Mouse (Mus musculus): ENCODE data around the gene Mettl5. TPM values are rescaled to one million over a fixed set of nuclear protein-coding genes. Genes with fewer than 3 reads are reported as not detected.
A peak's percentile ranks its signal among the peaks of the same experiment; 100 is the strongest.
"Not testable (repeated sequence)": the region's sequence is repeated elsewhere in the genome, so short reads cannot be mapped to it uniquely, and the experiment has no call there.

Mettl5 gene
- polyA plus RNA-seq (2016; fragmentation: Nextera tagmentation; extraction: Ambion mirVana): 33.6 and 37.1 TPM in 2 replicates

GRCm38 (mm10) chr2:69885451-69886305 lies at the start of gene Mettl5:
Gene Mettl5, minus strand, starts transcription at chr2:69885615.
- peaks cover 9% of the 10 kb centered on the region; the same call in 1 of the 2 replicates for H3K4me1 ChIP-seq (replicated peaks)
- peaks cover 2% of the 10 kb centered on the region; the same call in 1 of the 2 replicates for H3K36me3 ChIP-seq
- H3K27ac ChIP-seq (ENCODE audit: poor library complexity, severe bottlenecking): peak within 1 kb of the TSS; percentile 60
- H3K27me3 ChIP-seq (replicated peaks): no peaks in the 10 kb centered on the region
- H3K9me3 ChIP-seq (replicated peaks): no peaks in the 10 kb centered on the region
- peak within 1 kb of the TSS; percentile 88 for H3K9ac ChIP-seq
- peak within 1 kb of the TSS; percentile 70 for H3K4me3 ChIP-seq
- 1% methylated on average over 45 of the region's 45 CpGs for WGBS
- H3K4me2 ChIP-seq: peak within 1 kb of the TSS; percentile 80
- ATAC-seq (ENCODE audit: insufficient number of reproducible peaks, low FRiP score): peak; percentile 96

GRCm38 (mm10) chr2:69924943-69925342 lies 39.5 kb upstream of the Mettl5 start:
- no peak overlapping the region for H3K27ac ChIP-seq (ENCODE audit: poor library complexity, severe bottlenecking)
- ATAC-seq (ENCODE audit: insufficient number of reproducible peaks, low FRiP score): no peak
- H3K9ac ChIP-seq: no peak overlapping the region
- H3K36me3 ChIP-seq: peaks cover 39% of the 10 kb centered on the region
- no peaks in the 10 kb centered on the region for H3K27me3 ChIP-seq (replicated peaks)
- H3K4me3 ChIP-seq: no peak overlapping the region
- 73% methylated on average over 3 of the region's 3 CpGs for WGBS
- no peak overlapping the region for H3K4me2 ChIP-seq
- no peaks in the 10 kb centered on the region for H3K9me3 ChIP-seq (replicated peaks)
- no peaks in the 10 kb centered on the region for H3K4me1 ChIP-seq (replicated peaks)

GRCm38 (mm10) chr2:69917301-69917700 lies 31.9 kb upstream of the Mettl5 start:
- no peak overlapping the region for H3K9ac ChIP-seq
- no peaks in the 10 kb centered on the region for H3K27me3 ChIP-seq (replicated peaks)
- H3K36me3 ChIP-seq: peaks cover 32% of the 10 kb centered on the region
- H3K9me3 ChIP-seq (replicated peaks): no peaks in the 10 kb centered on the region
- no peak overlapping the region for H3K27ac ChIP-seq (ENCODE audit: poor library complexity, severe bottlenecking)
- 79% methylated on average over 3 of the region's 3 CpGs for WGBS
- no peak overlapping the region for H3K4me3 ChIP-seq
- no peak for ATAC-seq (ENCODE audit: insufficient number of reproducible peaks, low FRiP score)
- H3K4me2 ChIP-seq: no peak overlapping the region
- H3K4me1 ChIP-seq (replicated peaks): no peaks in the 10 kb centered on the region

- WGBS: 79% methylated on average over 2 of the region's 2 CpGs
- Histone ChIP-seq H3K9ac (no peak overlapping the region), H3K4me1 (replicated peaks) (no peaks in the 10 kb centered on the region), H3K4me3 (no peak overlapping the region), H3K4me2 (no peak overlapping the region), H3K27me3 (replicated peaks) (no peaks in the 10 kb centered on the region), H3K9me3 (replicated peaks) (no peaks in the 10 kb centered on the region), H3K36me3 (peaks cover 18% of the 10 kb centered on the region), H3K27ac (ENCODE audit: poor library complexity, severe bottlenecking) (no peak overlapping the region)
- ATAC-seq (ENCODE audit: insufficient number of reproducible peaks, low FRiP score): no peak
Measured at GRCm38 (mm10) chr2:69912801-69913200, 27.4 kb upstream of the Mettl5 start.

GRCm38 (mm10) chr2:69907394-69907793 lies 22.0 kb upstream of the Mettl5 start:
- not testable (repeated sequence) for H3K27ac ChIP-seq (ENCODE audit: poor library complexity, severe bottlenecking); H3K4me2 ChIP-seq; H3K9ac ChIP-seq; H3K36me3 ChIP-seq; ATAC-seq (ENCODE audit: insufficient number of reproducible peaks, low FRiP score); H3K27me3 ChIP-seq (replicated peaks); H3K9me3 ChIP-seq (replicated peaks); H3K4me1 ChIP-seq (replicated peaks); H3K4me3 ChIP-seq
- 87% methylated on average over 4 of the region's 4 CpGs for WGBS

- no peak overlapping the region for H3K4me3 ChIP-seq
- H3K4me1 ChIP-seq (replicated peaks): peaks cover 13% of the 10 kb centered on the region
- H3K9ac ChIP-seq: no peak overlapping the region
- no peaks in the 10 kb centered on the region for H3K27me3 ChIP-seq (replicated peaks)
- no peak overlapping the region for H3K4me2 ChIP-seq
- H3K36me3 ChIP-seq: peaks cover 20% of the 10 kb centered on the region
- 94% methylated on average over 3 of the region's 3 CpGs for WGBS
- H3K9me3 ChIP-seq (replicated peaks): no peaks in the 10 kb centered on the region
- no peak for ATAC-seq (ENCODE audit: insufficient number of reproducible peaks, low FRiP score)
- no peak overlapping the region for H3K27ac ChIP-seq (ENCODE audit: poor library complexity, severe bottlenecking)
Measured at GRCm38 (mm10) chr2:69903541-69903940, 18.1 kb upstream of the Mettl5 start.

- peaks cover 15% of the 10 kb centered on the region for H3K4me1 ChIP-seq (replicated peaks)
Measured at GRCm38 (mm10) chr2:69897618-69898575, 12.5 kb upstream of the Mettl5 start.

GRCm38 (mm10) chr2:69897039-69897617 lies 11.7 kb upstream of the Mettl5 start, which contains the start of gene Ubr3:
Gene Ubr3, plus strand, starts transcription at chr2:69897246.
- H3K4me2 ChIP-seq: peak within 1 kb of the TSS; percentile 94
- peak within 1 kb of the TSS; percentile 66 for H3K4me3 ChIP-seq
- peaks cover 10% of the 10 kb centered on the region for H3K36me3 ChIP-seq
- peaks cover 15% of the 10 kb centered on the region for H3K4me1 ChIP-seq (replicated peaks)
- H3K9me3 ChIP-seq (replicated peaks): no peaks in the 10 kb centered on the region
- H3K9ac ChIP-seq: peak within 1 kb of the TSS; percentile 87
- H3K27me3 ChIP-seq (replicated peaks): no peaks in the 10 kb centered on the region
- peak; percentile 99 for ATAC-seq (ENCODE audit: insufficient number of reproducible peaks, low FRiP score)
- WGBS: 3% methylated on average over 54 of the region's 65 CpGs
- H3K27ac ChIP-seq (ENCODE audit: poor library complexity, severe bottlenecking): peak within 1 kb of the TSS; percentile 92

More at GRCm38 (mm10) chr2:69897618-69898575, 12.5 kb upstream of the Mettl5 start:
- peak overlapping the region; percentile 66 for H3K4me3 ChIP-seq
- peak overlapping the region; percentile 87 for H3K9ac ChIP-seq
- under 1% methylated on average over 53 of the region's 55 CpGs for WGBS
- peak overlapping the region; percentile 94 for H3K4me2 ChIP-seq
- H3K27me3 ChIP-seq (replicated peaks): no peaks in the 10 kb centered on the region
- ATAC-seq (ENCODE audit: insufficient number of reproducible peaks, low FRiP score): peak; percentile 72
- H3K36me3 ChIP-seq: peaks cover 11% of the 10 kb centered on the region
- peak overlapping the region; percentile 92 for H3K27ac ChIP-seq (ENCODE audit: poor library complexity, severe bottlenecking)
- no peaks in the 10 kb centered on the region for H3K9me3 ChIP-seq (replicated peaks)

GRCm38 (mm10) chr2:69896224-69896581 lies 10.8 kb upstream of the Mettl5 start:
- WGBS: 90% methylated on average over 4 of the region's 4 CpGs
- no peak overlapping the region for H3K4me3 ChIP-seq
- no peaks in the 10 kb centered on the region for H3K27me3 ChIP-seq (replicated peaks)
- no peak for ATAC-seq (ENCODE audit: insufficient number of reproducible peaks, low FRiP score)
- no peak overlapping the region for H3K4me2 ChIP-seq
- H3K9me3 ChIP-seq (replicated peaks): no peaks in the 10 kb centered on the region
- H3K27ac ChIP-seq (ENCODE audit: poor library complexity, severe bottlenecking): no peak overlapping the region
- H3K9ac ChIP-seq: no peak overlapping the region
- H3K4me1 ChIP-seq (replicated peaks): peaks cover 15% of the 10 kb centered on the region
- peaks cover 4% of the 10 kb centered on the region; the same call in 1 of the 2 replicates for H3K36me3 ChIP-seq

GRCm38 (mm10) chr2:69895502-69896223 lies 10.2 kb upstream of the Mettl5 start:
- WGBS: 57% methylated on average over 14 of the region's 14 CpGs
- H3K36me3 ChIP-seq: no peaks in the 10 kb centered on the region
- no peak for ATAC-seq (ENCODE audit: insufficient number of reproducible peaks, low FRiP score)
- H3K27ac ChIP-seq (ENCODE audit: poor library complexity, severe bottlenecking): no peak overlapping the region
- no peak overlapping the region for H3K4me3 ChIP-seq
- no peaks in the 10 kb centered on the region for H3K9me3 ChIP-seq (replicated peaks)
- no peak overlapping the region for H3K4me2 ChIP-seq
- H3K4me1 ChIP-seq (replicated peaks): peaks cover 15% of the 10 kb centered on the region
- no peaks in the 10 kb centered on the region for H3K27me3 ChIP-seq (replicated peaks)
- H3K9ac ChIP-seq: no peak overlapping the region

Data from heart, embryonic 12.5 days (tissue).